Mouse (Mus musculus) ES-Bruce4 (cell line): ENCODE data around the gene B3gnt6.

ENCODE experiments used
- CTCF ChIP-seq: IDR thresholded peaks from one replicate; pipeline ENCODE4 v1.8.1; 2011; ENCODE audit warnings: low read depth, low read length
- EP300 ChIP-seq: IDR thresholded peaks from 2 replicates; pipeline ENCODE4 v1.6.1; 2011; ENCODE audit warnings: low read depth, low read length; ENCODE audit not compliant: insufficient read depth
- POLR2A ChIP-seq: IDR thresholded peaks from one replicate; pipeline ENCODE4 v1.8.1; 2011; ENCODE audit warnings: low read length; ENCODE audit not compliant: insufficient read depth

DNA sequence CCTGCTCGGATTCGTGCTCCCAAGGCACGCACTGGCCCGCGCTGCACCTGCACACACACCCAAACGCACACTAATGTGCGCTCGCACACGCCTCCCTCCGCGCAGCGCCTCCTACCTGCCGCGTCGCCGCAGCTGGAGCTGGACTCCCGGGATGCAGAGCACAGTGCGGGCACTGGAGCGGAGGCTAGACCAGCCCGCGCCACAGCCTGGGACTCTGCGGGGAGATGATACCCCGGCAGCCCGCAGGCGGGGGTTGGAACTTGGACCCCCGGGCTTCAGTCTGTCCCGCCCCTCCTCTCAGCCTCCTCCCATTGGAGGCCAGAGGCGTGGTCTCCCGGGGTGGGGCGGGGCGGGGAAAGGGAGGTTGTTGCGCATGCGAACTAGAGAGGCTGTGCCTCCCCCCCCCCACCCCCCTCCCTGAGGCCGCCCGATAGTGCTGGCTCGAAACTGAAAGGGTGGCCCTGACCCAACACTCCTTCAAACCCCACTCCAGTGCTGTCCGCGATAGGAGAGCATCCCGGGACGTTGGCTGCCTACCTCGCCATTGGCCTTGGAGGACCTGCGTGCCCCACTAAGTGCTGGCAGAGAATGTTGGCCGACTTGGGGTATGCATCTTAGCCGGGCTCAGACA lies 21.2 kb downstream of the B3gnt6 start, which contains the start of gene Capn5:
- TF ChIP-seq EP300 = 0 out of 2 replicates have a peak, but pooled peaks have one; percentile 17
- no peak for TF ChIP-seq POLR2A
- peak; percentile 19 for TF ChIP-seq CTCF
